Mouse (Mus musculus) lung, postnatal 4 days (tissue): ENCODE measurements around the gene Abca4.
"Not testable (repeated sequence)": the region's sequence is repeated elsewhere in the genome, so short reads cannot be mapped to it uniquely, and the experiment has no call there.

ENCODE experiments used
- DNase-seq, 2 experiments: peaks; one replicate each; pipeline ENCODE4 v3.0.0; 2021

Abca4 gene

GRCm38 (mm10) chr3:122221240-122222036, 177.2 kb downstream of the Abca4 start:
- no peak for DNase-seq

- DNase-seq: not testable (repeated sequence)
These were observed 182.7 kb downstream of the Abca4 start for GRCm38 (mm10) chr3:122226972-122227371.
